Comparison of ENCODE assay signal across 22 mouse cellular contexts in genomic region chr1:34231041-34231440, GRCm38 (mm10).
DNase-seq lines count a peak whose midpoint lies in the region; ATAC-seq and TF ChIP-seq lines count a peak whose summit lies in the region.
"Had no signal": no experiment of that assay in that cellular context is flagged by ENCODE, and none has a peak within 500 bp of the region (broad histone marks: within the 10 kb centered on the region; RNA-seq: fewer than 3 reads in every experiment).

No protein-coding gene starts in this region.

- H3K27me3 ChIP-seq in kidney, postnatal 0 days (ENCODE audit: insufficient read depth, low read length): no peaks in the 10 kb centered on the region
- H3K27me3 ChIP-seq: embryonic facial prominence, embryonic 13.5 days; embryonic facial prominence, embryonic 15.5 days; forebrain, embryonic 12.5 days had no signal

- no peak overlapping the region for H3K27ac ChIP-seq in kidney, postnatal 0 days
- H3K27ac ChIP-seq: embryonic facial prominence, embryonic 13.5 days; embryonic facial prominence, embryonic 15.5 days; forebrain, embryonic 10.5 days; forebrain, embryonic 12.5 days had no signal

- no peaks in the 10 kb centered on the region for H3K9me3 ChIP-seq in kidney, postnatal 0 days (replicated peaks; ENCODE audit: low read length)
- H3K9me3 ChIP-seq: embryonic facial prominence, embryonic 13.5 days; embryonic facial prominence, embryonic 15.5 days; forebrain, embryonic 10.5 days; forebrain, embryonic 12.5 days had no signal

- TF ChIP-seq CTCF in kidney, postnatal 0 days (IDR thresholded peaks at IDR 0.05; ENCODE audit: low read depth): no peak

- 68% methylated on average over 2 of the region's 2 CpGs for WGBS in kidney, postnatal 0 days

- DNase-seq in kidney, adult 9 months: peak; percentile 45
- DNase-seq in kidney, adult 18-20 months: no peak
- DNase-seq in kidney, postnatal 0 days (ENCODE audit: low spot score): no peak
- DNase-seq in kidney, postnatal 4 days: no peak
- DNase-seq in kidney, postnatal 36 days: peak; percentile 24 to 50
- no peak for DNase-seq in kidney, adult 11 months
- DNase-seq: adrenal gland, adult 2 months; adrenal gland, postnatal 10 days; adrenal gland, postnatal 25 days; cerebellum, adult 11 months; cerebellum, adult 18-20 months; cerebellum, adult 8-10 months; cerebellum, adult 9-11 months; cerebellum, postnatal 14 days; cerebellum, postnatal 36 days; embryo, embryonic 11 days had no signal

- H3K9ac ChIP-seq in kidney, postnatal 0 days (ENCODE audit: low read depth, low read length): no peak overlapping the region
- H3K9ac ChIP-seq: embryonic facial prominence, embryonic 13.5 days; embryonic facial prominence, embryonic 15.5 days; forebrain, embryonic 12.5 days had no signal

- H3K4me3 ChIP-seq in kidney, postnatal 0 days (replicated peaks; ENCODE audit: low read depth, low read length): no peak overlapping the region
- H3K4me3 ChIP-seq: embryonic facial prominence, embryonic 13.5 days; embryonic facial prominence, embryonic 15.5 days; erythroblast, embryonic 14.5 days; forebrain, embryonic 10.5 days; forebrain, embryonic 12.5 days had no signal

- peaks cover 11% of the 10 kb centered on the region; the same call in 1 of the 2 replicates for H3K36me3 ChIP-seq in kidney, postnatal 0 days (ENCODE audit: insufficient read depth, low read length)

- peaks cover 3% of the 10 kb centered on the region; the same call in 1 of the 2 replicates for H3K4me1 ChIP-seq in kidney, postnatal 0 days (replicated peaks; ENCODE audit: insufficient read depth, low read length)

- 0 out of 2 replicates have a peak, but pooled peaks have one; percentile 29 for ATAC-seq in kidney, postnatal 0 days (replicated peaks; ENCODE audit: low FRiP score, low read depth)
- ATAC-seq: forebrain, embryonic 14.5 days had no signal

- H3K4me2 ChIP-seq in kidney, postnatal 0 days (ENCODE audit: low read length): no peak overlapping the region
- H3K4me2 ChIP-seq: embryonic facial prominence, embryonic 13.5 days; embryonic facial prominence, embryonic 15.5 days; forebrain, embryonic 12.5 days had no signal

Comparison
In these comparisons a context has a peak if more than half of its experiments do, and no peak if none do; other contexts are left out.
1. DNase-seq: peak in kidney, adult 9 months (single experiment) and kidney, postnatal 36 days (2 of 2); none in kidney, adult 18-20 months (single experiment), kidney, postnatal 0 days (single experiment), kidney, postnatal 4 days (0 of 2) and kidney, adult 11 months (single experiment).